Mouse (Mus musculus): Measurements from ENCODE around the gene Gpm6a.
"Not testable (repeated sequence)": the region's sequence is repeated elsewhere in the genome, so short reads cannot be mapped to it uniquely, and the experiment has no call there.

Gene Gpm6a

GRCm38 (mm10) chr8:55002946-55003345 is 48.3 kb downstream of the Gpm6a start:
- DNase-seq (ENCODE audit: low read depth, low spot score) = no peak

- DNase-seq (ENCODE audit: low read depth, low spot score) = no peak
Observed at GRCm38 (mm10) chr8:55012228-55012627, 57.6 kb downstream of the Gpm6a start.

- DNase-seq (ENCODE audit: low read depth, low spot score) = no peak
Observed at GRCm38 (mm10) chr8:55017071-55017470, 62.4 kb downstream of the Gpm6a start.

- DNase-seq (ENCODE audit: low read depth, low spot score) = no peak
Observed at GRCm38 (mm10) chr8:55025851-55026660, 71.4 kb downstream of the Gpm6a start.

GRCm38 (mm10) chr8:55026661-55027000 is 72.0 kb downstream of the Gpm6a start:
- no peak for DNase-seq (ENCODE audit: low read depth, low spot score)

GRCm38 (mm10) chr8:55028371-55028770 is 73.7 kb downstream of the Gpm6a start:
- no peak for DNase-seq (ENCODE audit: low read depth, low spot score)

GRCm38 (mm10) chr8:55031099-55031498 is 76.5 kb downstream of the Gpm6a start:
- no peak for DNase-seq (ENCODE audit: low read depth, low spot score)

- DNase-seq (ENCODE audit: low read depth, low spot score) = no peak
Observed at GRCm38 (mm10) chr8:55034309-55034708, 79.7 kb downstream of the Gpm6a start.

- no peak for DNase-seq (ENCODE audit: low read depth, low spot score)
Observed at GRCm38 (mm10) chr8:55035416-55035815, 80.8 kb downstream of the Gpm6a start.

- DNase-seq (ENCODE audit: low read depth, low spot score) = no peak
Observed at GRCm38 (mm10) chr8:55042955-55043354, 88.3 kb downstream of the Gpm6a start.

- DNase-seq (ENCODE audit: low read depth, low spot score) = no peak
Observed at GRCm38 (mm10) chr8:55048396-55048795, 93.8 kb downstream of the Gpm6a start.

- no peak for DNase-seq (ENCODE audit: low read depth, low spot score)
Observed at GRCm38 (mm10) chr8:55049979-55050378, 95.3 kb downstream of the Gpm6a start.

- not testable (repeated sequence) for DNase-seq (ENCODE audit: low read depth, low spot score)
Observed at GRCm38 (mm10) chr8:55068811-55069210, 114.2 kb downstream of the Gpm6a start.

- no peak for DNase-seq (ENCODE audit: low read depth, low spot score)
Observed at GRCm38 (mm10) chr8:55073481-55073880, 118.8 kb downstream of the Gpm6a start.

- no peak for DNase-seq (ENCODE audit: low read depth, low spot score)
Observed at GRCm38 (mm10) chr8:55102195-55102594, 147.6 kb downstream of the Gpm6a start.

GRCm38 (mm10) chr8:55103065-55103464 is 148.4 kb downstream of the Gpm6a start:
- DNase-seq (ENCODE audit: low read depth, low spot score) = no peak

- no peak for DNase-seq (ENCODE audit: low read depth, low spot score)
Observed at GRCm38 (mm10) chr8:55103891-55104481, 149.3 kb downstream of the Gpm6a start.
